Comparison of ENCODE assay signal across 8 mouse cellular contexts in genomic region chr11:96910003-96910402, GRCm38 (mm10). TPM values are rescaled to one million over a fixed set of nuclear protein-coding genes. Genes with fewer than 3 reads are reported as not detected.
A peak's percentile ranks its signal among the peaks of the same experiment; 100 is the strongest.
DNase-seq lines count a peak whose midpoint lies in the region; ATAC-seq and TF ChIP-seq lines count a peak whose summit lies in the region.

No protein-coding gene starts in this region.

- WGBS in forebrain, embryonic 13.5 days, result 23% methylated on average over 7 of the region's 7 CpGs
- 22% methylated on average over 7 of the region's 7 CpGs for WGBS in lung, embryonic 14.5 days

- in situ Hi-C loops in ES-E14 (cut with MboI; ENCODE audit: low sequenced_read_pairs in 2 of 2, unreplicated experiment in 2 of 2), result loop anchor here (5.0 kb wide), 2 partner anchors 38 to 43 kb away; no protein-coding TSS in a partner anchor

- intact Hi-C loops in heart, postnatal 36 days (cut with DNase I), result loop anchor here (1.0 to 5.0 kb wide), 2 partner anchors 43 to 133 kb away; partner anchors contain the start of gene Snx11

- no peak overlapping the region for H3K4me2 ChIP-seq in forebrain, embryonic 13.5 days
- no peak overlapping the region for H3K4me2 ChIP-seq in lung, embryonic 14.5 days

- H3K27ac ChIP-seq in ES-E14 (ENCODE audit: insufficient read depth, low read depth, low read length, poor library complexity, severe bottlenecking), result no peak overlapping the region
- peak overlapping the region; percentile 31; the same call in 1 of the 2 replicates for H3K27ac ChIP-seq in forebrain, embryonic 13.5 days
- H3K27ac ChIP-seq in lung, embryonic 14.5 days (ENCODE audit: low read depth), result no peak overlapping the region

- no peaks in the 10 kb centered on the region for H3K27me3 ChIP-seq in forebrain, embryonic 13.5 days
- H3K27me3 ChIP-seq in lung, embryonic 14.5 days (ENCODE audit: insufficient read depth, low read length), result 0 out of 2 replicates have a peak, but pooled peaks cover 3% of the 10 kb centered on the region

- H3K4me3 ChIP-seq in ES-E14 (ENCODE audit: insufficient read depth in 1 of 2, low read depth in 1 of 2, low read length in 2 of 2, poor library complexity in 1 of 2, severe bottlenecking in 1 of 2), result no peak overlapping the region
- no peak overlapping the region for H3K4me3 ChIP-seq in forebrain, embryonic 13.5 days
- H3K4me3 ChIP-seq in lung, embryonic 14.5 days (ENCODE audit: low read depth, low read length), result no peak overlapping the region

- ATAC-seq in cerebellum, adult (ENCODE audit: insufficient number of reproducible peaks, low FRiP score, low TSS enrichment), result peak; percentile 50; the same call in 1 of the 2 replicates
- ATAC-seq in forebrain, embryonic 13.5 days, result peak; percentile 78
- ATAC-seq in lung, embryonic 14.5 days (ENCODE audit: insufficient read depth), result peak; percentile 54

- H3K9ac ChIP-seq in ES-E14 (ENCODE audit: insufficient read depth, low read depth, low read length, poor library complexity, severe bottlenecking), result no peak overlapping the region
- H3K9ac ChIP-seq in forebrain, embryonic 13.5 days, result peak overlapping the region; percentile 8; the same call in 1 of the 2 replicates
- H3K9ac ChIP-seq in lung, embryonic 14.5 days, result no peak overlapping the region

- peak; percentile 88 for TF ChIP-seq CTCF in lung, embryonic 14.5 days (IDR thresholded peaks at IDR 0.05; ENCODE audit: low read depth)

- DNase-seq in ES-E14 (ENCODE audit: low read depth, low spot score), result peak; percentile 78
- DNase-seq in heart, postnatal 36 days, result peak; percentile 74 to 80
- DNase-seq in layer of hippocampus, adult 18-20 months (ENCODE audit: low spot score in 2 of 2), result peak; percentile 80 to 93
- peak; percentile 93 for DNase-seq in lung, embryonic 14.5 days
- DNase-seq in ovary, postnatal 14 days (ENCODE audit: low spot score), result peak; percentile 77
- DNase-seq in thymus, postnatal 25 days, result peak; percentile 74

- H3K4me1 ChIP-seq in ES-E14 (ENCODE audit: control insufficient read depth in 2 of 2, insufficient read depth in 2 of 2, low read length in 2 of 2, poor library complexity in 1 of 2), result peaks cover 0 to 9% of the 10 kb centered on the region in 2 experiments; a peak in 1 of 4 replicates
- H3K4me1 ChIP-seq in forebrain, embryonic 13.5 days, result peaks cover 50% of the 10 kb centered on the region
- H3K4me1 ChIP-seq in lung, embryonic 14.5 days (ENCODE audit: insufficient read depth), result 0 out of 2 replicates have a peak, but pooled peaks cover 3% of the 10 kb centered on the region

- H3K9me3 ChIP-seq in ES-E14 (ENCODE audit: control insufficient read depth, insufficient read depth, low read depth, low read length), result no peaks in the 10 kb centered on the region
- no peaks in the 10 kb centered on the region for H3K9me3 ChIP-seq in forebrain, embryonic 13.5 days (replicated peaks)
- H3K9me3 ChIP-seq in lung, embryonic 14.5 days (ENCODE audit: low read depth, low read length), result no peaks in the 10 kb centered on the region

- H3K36me3 ChIP-seq in ES-E14 (ENCODE audit: control insufficient read depth, insufficient read depth, low read length, poor library complexity, severe bottlenecking), result peaks cover 57% of the 10 kb centered on the region
- H3K36me3 ChIP-seq in forebrain, embryonic 13.5 days (ENCODE audit: poor library complexity, severe bottlenecking), result peaks cover 54% of the 10 kb centered on the region
- peaks cover 43% of the 10 kb centered on the region for H3K36me3 ChIP-seq in lung, embryonic 14.5 days (ENCODE audit: insufficient read depth)

TF ChIP-seq in ES-E14, 5 proteins besides CTCF, POLR2A, EP300 and RAD21:
- TF ChIP-seq ZC3H11A (IDR thresholded peaks at IDR 0.05; ENCODE audit: borderline replicate concordance, low read depth, low read length) (peak; percentile 80), MAFK (IDR thresholded peaks at IDR 0.05; ENCODE audit: insufficient read depth, low read depth, low read length) (no peak)

RNA-seq across cellular contexts. Expression of gene Cdk5rap3, which starts 6.3 kb away (rescaled TPM):
- total RNA-seq in ES-E14 (2012; rRNA removed), result 87.5 and 134 TPM in 2 replicates
- 102 and 104 TPM in 2 replicates for polyA plus RNA-seq in forebrain, embryonic 13.5 days (2015; fragmentation: Nextera tagmentation; extraction: Ambion mirVana)
- 10 to 100 TPM; 22.7 to 23.7 TPM for total RNA-seq in heart, postnatal 36 days (2021)
- total RNA-seq in layer of hippocampus, adult 18-20 months (2021), result 10 to 100 TPM; 34.9 to 35.3 TPM
- polyA plus RNA-seq in lung, embryonic 14.5 days (2014; fragmentation: Nextera tagmentation; extraction: Ambion mirVana), result 61.8 and 63.8 TPM in 2 replicates

RNA-seq across cellular contexts. Expression of gene Prr15l, which starts 17.9 kb away (rescaled TPM):
- 0.67 and 1.2 TPM in 2 replicates for total RNA-seq in ES-E14 (2012; rRNA removed)
- polyA plus RNA-seq in forebrain, embryonic 13.5 days (2015; fragmentation: Nextera tagmentation; extraction: Ambion mirVana), result 0.08 and 0.25 TPM in 2 replicates
- total RNA-seq in heart, postnatal 36 days (2021), result 1 to 10 TPM in 1 of 2 experiments, under 1 TPM in 1; 0.73 to 1.8 TPM
- not detected for total RNA-seq in layer of hippocampus, adult 18-20 months (2021)
- polyA plus RNA-seq in lung, embryonic 14.5 days (2014; fragmentation: Nextera tagmentation; extraction: Ambion mirVana), result 24.1 and 30.8 TPM in 2 replicates

RNA-seq across cellular contexts. Expression of gene Pnpo, which starts 33.8 kb away (rescaled TPM):
- 24.0 and 27.7 TPM in 2 replicates for total RNA-seq in ES-E14 (2012; rRNA removed)
- 13.9 and 20.0 TPM in 2 replicates for polyA plus RNA-seq in forebrain, embryonic 13.5 days (2015; fragmentation: Nextera tagmentation; extraction: Ambion mirVana)
- 10 to 100 TPM; 12.8 to 13.9 TPM for total RNA-seq in heart, postnatal 36 days (2021)
- 10 to 100 TPM; 34.2 to 35.0 TPM for total RNA-seq in layer of hippocampus, adult 18-20 months (2021)
- polyA plus RNA-seq in lung, embryonic 14.5 days (2014; fragmentation: Nextera tagmentation; extraction: Ambion mirVana), result 18.4 and 19.5 TPM in 2 replicates
